Mouse (Mus musculus) mouse trophoblast stem cell (cell line): ENCODE measurements at regions not wholly inside any gene's neighbourhood (a gene's known extent, or its start where the extent isn't known, plus 50 kb on each side); places are given as distances from the start of the nearest gene placed in this dataset.

ENCODE experiments used
- in situ Hi-C, 2 experiments: fragments of 300-500 bp; cut with MseI, MboI; formaldehyde crosslinking; loops; 2 replicates in 1 of 2; 3 replicates in 1 of 2; pipeline ENCODE4 v1.15.1; 2025

DNA sequence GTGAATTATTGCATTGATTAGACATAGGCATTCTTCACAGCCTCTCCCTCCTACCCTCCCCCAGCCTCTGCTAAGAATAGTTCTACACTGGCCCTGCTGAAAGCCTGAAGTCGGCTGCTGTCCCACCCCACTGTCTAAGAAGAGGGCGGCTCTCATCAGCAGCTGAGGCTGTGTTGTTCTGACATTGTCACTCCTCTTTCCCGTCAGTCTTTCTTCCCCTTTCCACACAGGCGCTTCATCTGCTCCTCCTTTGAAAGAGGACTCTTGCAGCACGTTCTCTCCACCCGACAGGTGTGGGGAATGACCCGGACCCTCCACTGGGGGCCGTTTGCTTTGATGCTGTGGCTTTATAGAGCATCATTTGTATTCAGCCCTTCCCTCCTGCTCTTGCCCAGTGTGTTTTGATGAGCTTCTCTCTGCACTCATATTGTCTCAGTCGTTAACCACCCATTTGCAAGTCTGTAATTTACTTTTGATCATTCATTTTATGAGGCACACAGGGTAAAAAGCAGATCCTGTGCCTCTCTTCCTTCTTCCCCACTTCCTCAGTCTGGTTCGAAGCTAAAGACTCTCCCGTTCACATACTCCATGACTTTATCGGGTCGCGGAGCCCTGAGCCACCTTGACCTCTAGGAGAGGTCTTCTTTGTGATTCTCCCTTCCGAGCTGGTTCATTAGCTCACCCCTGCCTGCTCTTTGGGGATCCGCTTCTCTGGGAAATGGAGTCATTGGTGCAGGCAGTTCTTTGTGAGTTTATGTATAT is 142.2 kb upstream of the Snx19 start:
- in situ Hi-C loops: no loop called here

DNA sequence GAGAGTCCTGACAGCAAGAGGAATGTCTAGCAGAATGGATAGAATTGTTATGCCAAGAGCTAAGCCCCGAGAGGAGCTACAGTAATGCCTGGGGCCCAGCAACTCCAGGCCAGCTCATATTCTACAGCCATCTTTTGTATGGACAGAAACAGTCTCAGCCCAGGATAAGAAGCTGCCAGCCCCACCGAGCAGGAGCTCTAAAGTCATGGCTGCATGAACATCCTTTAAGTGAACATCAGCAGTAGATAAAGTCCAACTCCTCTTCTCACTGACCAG is 141.6 kb upstream of the Snx19 start:
- in situ Hi-C loops: no loop called here

DNA sequence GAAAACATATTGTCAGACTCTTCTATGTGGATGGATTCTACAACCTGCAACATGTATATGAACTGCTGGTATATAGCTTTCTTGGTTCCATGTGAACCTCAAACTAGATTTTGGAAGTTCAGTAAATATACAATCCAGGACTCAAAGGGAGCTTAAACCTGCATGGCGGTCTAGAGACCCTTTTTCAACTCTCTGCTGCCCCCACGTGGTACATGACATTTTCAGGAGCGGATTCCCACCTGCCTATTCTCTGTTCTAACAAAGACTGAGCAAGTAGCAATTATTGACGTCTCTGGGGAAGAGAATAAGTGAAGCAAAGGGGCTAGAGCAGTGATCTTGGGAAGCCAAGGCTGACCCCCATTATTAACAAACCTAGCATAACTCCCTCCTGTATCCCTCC is 127.1 kb upstream of the Snx19 start:
- in situ Hi-C loops: loop anchor here (10.0 kb wide), 1 partner anchor 635 kb away; no protein-coding TSS in a partner anchor

DNA sequence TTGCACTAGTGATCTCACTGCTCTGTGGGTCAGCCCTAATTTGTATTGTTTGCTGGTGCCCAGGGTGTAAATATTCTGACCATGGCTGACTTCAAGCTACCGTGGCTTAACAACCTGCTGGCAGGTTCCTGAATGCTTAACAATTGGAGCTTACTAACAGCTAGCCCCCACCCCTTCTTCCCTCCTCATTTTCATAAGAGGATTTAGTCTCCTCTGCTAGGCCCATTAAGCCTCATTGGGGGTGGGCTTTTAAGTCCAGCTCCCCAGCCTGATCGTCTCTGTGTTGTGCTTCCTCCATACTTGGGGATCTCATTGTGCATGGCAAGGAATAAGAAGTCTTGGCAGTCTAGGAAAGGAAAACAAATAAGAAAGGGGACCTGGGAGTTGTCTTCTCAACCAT is 118.6 kb upstream of the Snx19 start:
- in situ Hi-C loops: loop anchor here (10.0 kb wide), 1 partner anchor 643 kb away; no protein-coding TSS in a partner anchor

DNA sequence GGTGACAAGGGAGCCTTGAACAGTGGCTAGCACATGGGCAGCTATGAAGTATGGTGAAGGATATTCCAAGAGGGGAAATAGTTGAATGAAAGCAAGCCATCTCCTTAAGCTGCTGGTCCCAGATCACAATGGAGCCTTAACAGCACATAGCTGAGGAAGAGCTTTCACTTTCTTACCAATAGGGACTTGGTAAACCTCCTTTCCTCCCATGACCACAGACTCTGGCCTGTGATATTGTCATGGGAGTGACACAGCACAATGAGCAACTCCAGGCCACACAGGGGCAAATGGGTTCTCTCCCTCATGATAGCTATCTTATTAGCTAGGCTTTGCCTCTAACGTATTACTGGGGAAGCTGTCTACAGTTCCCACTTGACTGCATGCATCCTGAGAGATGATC is 113.5 kb upstream of the Snx19 start:
- in situ Hi-C loops: no loop called here

DNA sequence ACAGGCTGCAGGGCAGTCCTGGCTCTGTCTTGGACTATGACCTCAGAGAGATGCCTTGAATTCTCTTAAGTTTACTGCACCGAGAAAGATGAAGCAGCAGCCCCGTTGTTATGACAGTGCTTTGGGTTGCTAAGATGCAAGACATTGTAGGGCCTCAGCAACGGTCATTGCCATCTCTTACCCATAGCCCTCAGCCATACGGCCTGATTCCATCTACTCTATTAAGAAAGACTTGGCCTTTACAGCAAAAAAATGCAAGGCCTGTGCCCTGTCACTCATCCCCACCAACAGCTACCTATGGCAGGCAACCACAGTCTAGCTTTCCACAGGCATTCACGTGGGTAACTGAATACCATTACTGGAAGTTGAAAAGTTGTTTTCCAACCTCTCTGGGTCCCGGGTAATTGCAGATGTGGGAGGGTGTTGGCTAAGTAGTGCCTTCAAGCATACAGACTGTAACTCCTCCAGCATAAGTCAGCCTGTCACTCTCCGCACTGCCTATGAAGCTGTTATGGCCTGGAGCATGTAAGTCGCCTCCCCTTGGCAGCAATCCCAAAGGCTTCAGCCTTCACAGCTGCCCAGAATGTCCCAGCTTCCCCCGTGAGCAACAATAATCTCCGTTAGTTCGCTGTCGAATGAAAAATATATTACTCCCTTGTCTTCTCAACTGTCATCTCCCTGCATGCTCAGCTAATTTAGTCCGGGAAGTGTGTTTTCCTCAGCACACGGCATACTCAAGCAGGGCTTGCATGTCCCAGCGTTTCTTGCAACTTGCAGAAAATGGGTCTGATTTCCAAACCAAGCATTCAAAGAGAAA is 112.3 kb upstream of the Snx19 start:
- in situ Hi-C loops: no loop called here

DNA sequence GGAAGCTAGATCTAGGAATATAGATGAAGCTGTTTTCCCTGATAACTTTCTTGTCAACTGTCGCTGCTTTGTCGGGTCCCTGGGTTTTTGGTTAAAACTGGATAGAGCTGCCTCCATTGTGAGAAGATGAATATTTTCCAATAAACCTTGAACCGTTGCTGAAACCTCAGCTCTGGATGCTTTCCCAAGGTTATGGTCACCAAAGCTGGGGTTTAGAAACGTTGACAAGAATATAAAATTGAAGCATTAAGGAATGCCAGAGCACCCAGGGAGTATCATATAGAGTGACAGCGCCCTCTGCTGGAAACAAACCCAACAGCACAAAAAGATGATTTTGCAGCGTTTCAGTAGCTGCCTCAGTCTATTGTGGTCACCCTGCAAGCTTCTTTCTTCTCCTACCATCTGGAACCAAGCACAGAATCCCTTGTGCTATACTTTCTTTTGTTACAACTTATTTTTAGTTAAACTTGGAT is 111.7 kb upstream of the Snx19 start:
- in situ Hi-C loops: no loop called here

DNA sequence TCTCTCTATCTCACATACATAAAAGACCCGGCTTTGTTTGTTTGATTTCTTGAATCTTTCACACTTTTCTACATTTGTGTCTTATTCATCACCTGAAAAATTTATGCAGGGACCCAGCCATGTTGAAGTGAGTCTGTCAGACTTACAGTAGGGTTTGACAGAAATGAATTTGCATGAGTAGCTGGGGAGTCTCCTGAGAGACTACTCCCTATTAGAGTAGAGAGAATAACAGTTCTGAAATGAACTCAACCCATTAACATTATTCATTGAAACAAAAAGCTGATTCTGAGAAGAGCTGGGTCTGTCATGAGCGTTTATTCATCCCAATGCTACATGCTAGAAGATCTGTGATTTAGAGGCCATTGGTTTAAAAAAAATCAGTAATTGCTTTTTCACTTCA is 82.0 kb upstream of the Snx19 start:
- in situ Hi-C loops: no loop called here

DNA sequence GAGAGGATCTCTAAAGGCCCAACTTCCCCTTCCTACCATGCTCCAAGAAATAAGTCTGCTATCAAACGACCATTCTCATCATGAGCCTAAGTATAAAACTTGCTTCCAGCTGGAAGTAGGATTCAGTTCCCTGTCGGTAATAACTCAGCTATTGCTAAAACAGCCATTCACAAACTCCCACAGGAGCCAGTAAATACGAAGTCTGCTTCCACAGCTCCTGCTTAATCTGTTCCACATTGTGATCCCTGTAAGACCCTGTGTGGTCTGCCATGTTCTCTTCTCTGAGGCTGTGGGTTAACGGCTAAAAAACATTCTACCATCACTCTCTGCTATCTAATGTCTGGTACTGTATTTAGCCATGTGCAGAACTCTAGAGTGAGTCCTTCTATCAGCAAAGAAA is 72.9 kb upstream of the Snx19 start:
- in situ Hi-C loops: no loop called here

DNA sequence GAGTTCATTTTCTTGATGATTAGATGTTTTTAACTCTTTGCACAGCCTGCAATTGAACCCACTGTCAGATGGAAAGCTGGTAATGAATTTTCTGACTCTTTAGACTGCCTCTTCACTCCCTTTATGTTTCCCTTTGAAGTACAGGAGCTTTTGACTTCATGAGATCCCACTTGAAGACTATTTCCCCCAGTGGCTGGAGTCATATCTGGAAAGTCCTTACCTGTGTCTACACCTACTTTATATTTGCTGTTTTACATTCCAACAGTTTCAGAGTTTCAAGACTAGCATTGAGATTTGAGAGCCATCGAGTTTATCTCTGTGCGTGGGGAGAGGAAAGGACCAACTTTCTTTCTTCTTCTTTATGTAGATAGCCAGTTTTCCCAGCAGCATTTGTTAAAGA is 71.3 kb upstream of the Snx19 start:
- in situ Hi-C loops: no loop called here

DNA sequence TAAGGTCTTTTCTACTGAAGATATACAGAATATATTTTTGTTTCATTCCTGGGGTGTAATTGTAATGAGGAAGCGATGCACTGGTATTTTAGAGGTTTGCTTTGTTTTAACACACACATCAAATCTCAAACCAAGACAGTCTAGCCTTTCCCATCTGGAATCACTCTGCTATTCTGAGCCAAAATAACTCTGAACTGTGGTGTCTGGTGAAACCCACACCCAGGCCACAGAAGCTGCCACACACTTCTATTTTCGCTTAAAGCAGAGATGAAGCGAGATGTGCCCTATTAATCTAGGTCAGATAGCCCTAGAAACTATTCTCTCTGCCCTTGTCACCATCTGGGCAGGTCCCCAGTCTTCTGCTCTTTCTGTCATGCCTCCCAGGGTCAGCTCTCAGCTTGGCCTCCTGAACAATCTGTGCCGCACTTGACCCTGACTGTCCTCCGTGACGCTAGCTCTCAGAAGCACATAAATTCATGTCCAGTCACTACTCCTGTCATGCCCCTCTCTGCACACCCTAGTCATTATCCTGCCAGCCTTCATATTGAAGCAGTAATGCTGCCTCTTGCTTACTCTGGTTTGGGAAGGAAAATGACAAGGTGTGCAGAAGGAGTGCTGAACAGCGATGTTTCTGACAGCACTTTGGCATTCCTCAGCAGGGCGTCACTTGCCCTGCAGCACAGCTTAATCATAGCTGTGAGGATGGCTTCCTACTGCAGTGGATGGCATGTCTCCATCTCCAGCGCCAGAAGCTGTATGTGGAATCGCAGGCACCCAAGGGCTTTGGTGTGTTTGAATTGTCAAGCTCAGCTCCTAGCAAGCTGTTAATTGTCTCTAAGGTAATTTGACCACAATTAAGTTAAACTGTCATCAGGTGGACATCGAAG is 57.1 kb upstream of the Snx19 start:
- in situ Hi-C loops: no loop called here

DNA sequence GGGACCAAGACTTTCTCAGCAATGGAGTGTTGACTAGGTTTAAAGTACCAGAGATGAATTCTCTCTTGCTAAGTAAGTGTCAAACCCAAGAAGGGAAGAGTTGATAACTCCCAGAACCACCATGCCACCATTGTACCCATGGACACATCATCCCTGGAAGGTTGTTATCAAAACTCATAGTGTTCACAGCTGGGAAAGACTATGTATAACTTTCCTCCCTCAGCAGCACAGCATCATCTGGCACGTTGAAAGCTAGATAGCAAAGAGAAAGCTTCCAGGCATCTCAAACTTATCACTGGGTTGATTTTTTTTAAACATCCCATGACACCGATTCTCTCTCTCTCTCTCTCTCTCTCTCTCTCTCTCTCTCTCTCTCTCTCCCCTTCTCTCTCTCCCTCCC is 56.1 kb upstream of the Snx19 start:
- in situ Hi-C loops: no loop called here

DNA sequence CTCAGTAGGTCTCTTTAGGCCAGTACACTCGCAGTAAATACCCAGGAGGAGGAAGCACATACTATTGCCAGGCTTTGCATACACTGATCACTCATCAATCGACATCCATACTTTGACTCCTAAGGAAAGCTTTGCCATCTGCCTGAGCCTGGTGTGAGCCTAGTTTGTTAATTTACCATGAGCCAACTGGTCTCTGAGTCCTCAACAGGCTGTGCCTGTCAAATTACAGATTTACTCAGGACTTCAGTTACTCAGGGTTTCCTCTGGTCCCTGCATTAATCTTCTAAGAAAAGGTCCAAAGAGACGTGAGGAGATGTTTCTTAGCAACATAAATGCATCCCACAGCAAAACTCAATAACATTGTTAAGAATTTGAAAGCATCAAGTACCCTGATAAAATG is 50.0 kb upstream of the Snx19 start:
- in situ Hi-C loops: no loop called here
